Mouse (Mus musculus) neural tube, embryonic 14.5 days (tissue): ENCODE measurements around the gene Ubash3b. TPM values are rescaled to one million over a fixed set of nuclear protein-coding genes. Genes with fewer than 3 reads are reported as not detected.

ENCODE experiments used
- ATAC-seq: fragments of 200-750 bp; cut with Nextera tagmentation; 2 replicates; pipeline ENCODE4 v1.8.0; 2017; ENCODE audit warnings: low read depth, mild to moderate bottlenecking, moderate TSS enrichment, moderate library complexity
- H3K27ac ChIP-seq: fragments of 300-500 bp; sonication (generic); 2 replicates; pipeline ENCODE4 v1.5.1; 2014; ENCODE audit warnings: low read depth, mild to moderate bottlenecking, control low read depth, low read length, moderate library complexity, mixed read lengths
- H3K27me3 ChIP-seq: fragments of 300-500 bp; sonication (generic); 2 replicates; pipeline ENCODE4 v1.6.1; 2014; ENCODE audit warnings: low read length; ENCODE audit not compliant: control insufficient read depth, insufficient read depth
- H3K36me3 ChIP-seq: fragments of 300-500 bp; sonication (generic); 2 replicates; pipeline ENCODE4 v1.6.1; 2014; ENCODE audit warnings: low read length, mixed read lengths; ENCODE audit not compliant: control insufficient read depth, insufficient read depth
- H3K4me1 ChIP-seq: fragments of 300-500 bp; sonication (generic); 2 replicates; pipeline ENCODE4 v1.6.1; 2014; ENCODE audit warnings: low read length; ENCODE audit not compliant: control insufficient read depth, insufficient read depth
- H3K4me2 ChIP-seq: fragments of 300-500 bp; sonication (generic); 2 replicates; pipeline ENCODE4 v1.6.1; 2014; ENCODE audit warnings: mild to moderate bottlenecking, low read depth, low read length, control low read depth
- H3K4me3 ChIP-seq: fragments of 300-500 bp; sonication (generic); 2 replicates; pipeline ENCODE4 v1.5.1; 2014; ENCODE audit warnings: low read depth, low read length, control low read depth, mixed read lengths
- H3K9ac ChIP-seq: fragments of 300-500 bp; sonication (generic); replicated peaks from 2 replicates; pipeline ENCODE4 v1.6.1; 2014; ENCODE audit warnings: low read depth, mild to moderate bottlenecking, control low read depth, low read length, mixed read lengths
- H3K9me3 ChIP-seq: fragments of 300-500 bp; sonication (generic); 2 replicates; pipeline ENCODE4 v1.6.1; 2016; ENCODE audit warnings: low read length; ENCODE audit not compliant: control insufficient read depth
- WGBS: fragments of 180-500 bp; shearing (Covaris S2); extraction: QIAGEN DNeasy Blood & Tissue Kit; methylation state at CpG from one replicate; pipeline ENCODE4 v1.1.7; 2014; 5-methylcytosine and 5-hydroxymethylcytosine counted together
- polyA plus RNA-seq: library from polyadenylated mRNA; unstranded; fragments of >200 nt; fragmentation: Nextera tagmentation; extraction: Ambion mirVana; gene quantifications from 2 replicates; pipeline ENCODE4 v1.2.1, GENCODE M21; 2014

The Ubash3b gene
- polyA plus RNA-seq, 1 experiment from 2014 or later = 26.1 TPM

DNA sequence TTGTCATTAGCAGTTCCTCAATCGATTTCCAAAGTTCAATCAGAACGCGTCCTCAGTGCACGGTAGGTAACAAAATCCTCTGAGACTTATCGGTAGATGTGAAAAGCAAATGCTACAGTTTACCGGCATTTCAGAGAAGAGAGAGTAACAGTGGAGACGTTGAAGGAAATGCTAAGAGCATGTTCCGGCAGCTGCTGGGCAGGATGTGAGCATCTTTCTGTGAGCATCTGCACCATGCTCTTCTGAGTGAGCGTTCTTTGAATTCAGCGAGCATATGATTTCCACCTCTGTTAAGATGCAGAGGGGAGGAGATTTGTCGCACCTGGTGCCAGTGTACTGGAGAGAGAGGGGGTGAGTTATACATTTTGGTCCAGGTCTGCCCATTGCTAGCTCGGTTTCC lies 45.4 kb downstream of the Ubash3b start:
- Histone ChIP-seq H3K36me3 (no peaks in the 10 kb centered on the region), H3K27me3 (no peaks in the 10 kb centered on the region), H3K27ac (no peak overlapping the region), H3K9ac (no peak overlapping the region), H3K4me1 (no peaks in the 10 kb centered on the region), H3K4me3 (no peak overlapping the region), H3K9me3 (no peaks in the 10 kb centered on the region), H3K4me2 (no peak overlapping the region)
- 89% methylated on average over 12 of the region's 12 CpGs for WGBS
- no peak for ATAC-seq

- Histone ChIP-seq H3K4me1 (no peaks in the 10 kb centered on the region), H3K4me2 (no peak overlapping the region), H3K27me3 (no peaks in the 10 kb centered on the region), H3K9me3 (no peaks in the 10 kb centered on the region), H3K4me3 (no peak overlapping the region), H3K36me3 (no peaks in the 10 kb centered on the region), H3K9ac (no peak overlapping the region), H3K27ac (no peak overlapping the region)
- WGBS = 89% methylated on average over 9 of the region's 9 CpGs
- no peak for ATAC-seq
Observed at GRCm38 (mm10) chr9:41114367-41114766, 47.1 kb downstream of the Ubash3b start.

GRCm38 (mm10) chr9:41109749-41110148 lies 51.7 kb downstream of the Ubash3b start:
- Histone ChIP-seq H3K9ac (no peak overlapping the region), H3K27me3 (no peaks in the 10 kb centered on the region), H3K27ac (no peak overlapping the region), H3K36me3 (no peaks in the 10 kb centered on the region), H3K4me3 (no peak overlapping the region), H3K9me3 (no peaks in the 10 kb centered on the region), H3K4me1 (peaks cover 9% of the 10 kb centered on the region), H3K4me2 (no peak overlapping the region)
- ATAC-seq = no peak
- 87% methylated on average over 7 of the region's 7 CpGs for WGBS

- peak; percentile 87; the same call in 1 of the 2 replicates for ATAC-seq
- Histone ChIP-seq H3K4me2 (no peak overlapping the region), H3K27me3 (no peaks in the 10 kb centered on the region), H3K9me3 (no peaks in the 10 kb centered on the region), H3K4me3 (no peak overlapping the region), H3K9ac (no peak overlapping the region), H3K4me1 (peaks cover 9% of the 10 kb centered on the region), H3K27ac (peak overlapping the region; percentile 39; the same call in 1 of the 2 replicates), H3K36me3 (no peaks in the 10 kb centered on the region)
- 28% methylated on average over 14 of the region's 14 CpGs for WGBS
Observed at GRCm38 (mm10) chr9:41108324-41109180, 52.9 kb downstream of the Ubash3b start.

DNA sequence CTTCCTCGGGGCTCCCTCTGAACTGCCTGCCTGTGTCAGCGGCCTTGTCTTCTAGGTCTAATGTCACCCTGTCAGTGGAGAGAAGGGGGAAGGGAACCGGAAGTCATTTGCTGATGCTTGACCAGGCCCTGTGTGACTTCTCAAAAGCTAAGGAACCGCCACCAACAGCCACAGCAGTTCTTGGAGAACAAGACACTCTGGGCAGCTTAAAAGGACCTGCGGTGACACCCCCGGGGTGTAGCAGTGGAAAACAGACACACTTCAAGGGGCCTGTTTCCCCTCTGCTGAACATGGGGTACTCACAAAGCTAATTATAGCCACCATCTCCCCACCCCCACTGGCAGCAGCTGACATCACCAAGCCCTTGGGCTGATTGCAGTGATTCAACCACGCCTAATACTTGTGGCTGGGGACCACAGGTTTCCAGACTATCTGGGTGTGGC lies 56.3 kb downstream of the Ubash3b start:
- no peak overlapping the region for H3K9ac ChIP-seq
- WGBS = 69% methylated on average over 7 of the region's 7 CpGs

DNA sequence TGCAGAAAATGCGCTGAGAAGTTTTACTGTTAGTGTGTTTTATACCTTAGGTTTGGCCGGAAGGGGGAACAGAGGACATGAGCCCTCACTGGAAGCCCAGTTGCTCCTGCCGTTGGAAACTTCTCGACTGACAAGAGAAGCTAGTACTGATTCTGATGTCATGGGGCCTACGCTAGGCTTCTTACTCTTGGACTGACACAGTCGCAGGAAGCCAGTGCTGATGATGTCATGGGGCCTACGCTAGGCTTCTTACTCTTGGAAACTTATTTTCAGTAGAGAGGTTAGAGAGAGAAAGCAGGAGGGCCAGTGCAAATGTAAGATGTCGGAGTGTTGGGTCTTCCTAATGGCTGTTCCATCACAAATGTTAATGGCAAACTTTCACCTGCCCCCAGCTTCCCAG lies 57.8 kb downstream of the Ubash3b start:
- Histone ChIP-seq H3K36me3 (no peaks in the 10 kb centered on the region), H3K9ac (no peak overlapping the region), H3K27me3 (no peaks in the 10 kb centered on the region), H3K4me1 (peaks cover 9% of the 10 kb centered on the region), H3K4me3 (no peak overlapping the region), H3K9me3 (no peaks in the 10 kb centered on the region), H3K27ac (no peak overlapping the region), H3K4me2 (no peak overlapping the region)
- WGBS = 96% methylated on average over 8 of the region's 8 CpGs
- no peak for ATAC-seq

More for the DNA sequence above, 56.3 kb downstream of the Ubash3b start:
- ATAC-seq = no peak
- Histone ChIP-seq H3K4me3 (no peak overlapping the region), H3K9me3 (no peaks in the 10 kb centered on the region), H3K4me1 (peaks cover 9% of the 10 kb centered on the region), H3K4me2 (no peak overlapping the region), H3K27me3 (no peaks in the 10 kb centered on the region), H3K27ac (no peak overlapping the region), H3K36me3 (no peaks in the 10 kb centered on the region)

- 81% methylated on average over 10 of the region's 10 CpGs for WGBS
- H3K4me1 ChIP-seq = no peaks in the 10 kb centered on the region
- H3K4me2 ChIP-seq = no peak overlapping the region
- ATAC-seq = no peak
- H3K9me3 ChIP-seq = no peaks in the 10 kb centered on the region
- no peak overlapping the region for H3K9ac ChIP-seq
- H3K27ac ChIP-seq = no peak overlapping the region
- no peaks in the 10 kb centered on the region for H3K36me3 ChIP-seq
- no peak overlapping the region for H3K4me3 ChIP-seq
- no peaks in the 10 kb centered on the region for H3K27me3 ChIP-seq
Observed at GRCm38 (mm10) chr9:41102613-41103012, 58.9 kb downstream of the Ubash3b start.

DNA sequence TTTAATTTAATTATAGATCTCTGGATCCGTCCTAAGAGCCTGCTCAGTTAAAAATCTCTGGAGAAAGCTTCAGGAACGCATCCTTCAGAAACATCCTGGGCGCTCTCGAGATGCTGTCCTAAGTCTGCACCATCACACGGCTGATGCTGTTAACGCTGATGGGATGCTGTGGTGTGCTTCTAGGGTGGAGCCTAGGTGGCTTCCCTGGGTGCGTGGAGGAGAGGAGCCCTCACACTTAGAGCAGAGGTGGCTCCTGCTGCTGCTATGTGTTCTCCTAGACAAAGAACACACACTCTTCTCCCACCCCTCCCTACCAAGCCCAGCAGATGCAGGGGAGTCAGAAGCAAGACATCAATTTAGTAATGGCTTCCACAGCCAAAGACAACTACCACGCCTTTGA lies 61.6 kb downstream of the Ubash3b start:
- no peak for ATAC-seq
- Histone ChIP-seq H3K9ac (no peak overlapping the region), H3K9me3 (no peaks in the 10 kb centered on the region), H3K27me3 (no peaks in the 10 kb centered on the region), H3K4me1 (no peaks in the 10 kb centered on the region), H3K36me3 (no peaks in the 10 kb centered on the region), H3K4me3 (no peak overlapping the region), H3K27ac (0 out of 2 replicates have a peak overlapping the region, but pooled peaks have one; percentile 24), H3K4me2 (no peak overlapping the region)
- 69% methylated on average over 8 of the region's 8 CpGs for WGBS

DNA sequence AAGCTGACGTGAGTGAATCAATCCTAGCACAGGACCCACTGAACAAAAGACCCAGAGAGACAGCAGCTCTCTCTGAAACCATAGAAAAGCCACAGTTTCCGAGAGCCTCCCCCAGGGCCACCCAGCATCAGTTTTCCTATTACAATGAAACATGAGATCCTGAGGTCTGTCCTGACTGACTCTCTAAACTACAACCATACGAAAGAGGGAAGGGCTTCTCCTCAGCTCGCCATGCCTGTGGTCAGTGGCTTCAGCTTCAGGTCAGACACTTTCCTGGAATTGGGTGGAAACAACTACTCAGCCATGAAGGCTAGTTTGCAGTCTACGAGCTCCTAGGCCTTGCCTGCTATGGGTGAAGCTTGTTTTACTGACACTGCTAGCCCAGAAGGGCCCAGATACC lies 62.4 kb downstream of the Ubash3b start:
- no peaks in the 10 kb centered on the region for H3K4me1 ChIP-seq
- no peak overlapping the region for H3K4me2 ChIP-seq
- H3K36me3 ChIP-seq = no peaks in the 10 kb centered on the region
- no peaks in the 10 kb centered on the region for H3K27me3 ChIP-seq
- no peaks in the 10 kb centered on the region for H3K9me3 ChIP-seq
- no peak for ATAC-seq
- no peak overlapping the region for H3K9ac ChIP-seq
- WGBS = 71% methylated on average over 5 of the region's 5 CpGs
- no peak overlapping the region for H3K27ac ChIP-seq
- no peak overlapping the region for H3K4me3 ChIP-seq
